Mouse (Mus musculus) G1E (cell line): Measurements from ENCODE around the gene Erbb4.

Experiments
- CTCF ChIP-seq: IDR thresholded peaks from 2 replicates; pipeline ENCODE4 v1.5.1; 2012; ENCODE audit warnings: low read depth, low read length, inconsistent platforms, mixed read lengths
- GATA1 ChIP-seq: IDR thresholded peaks from 2 replicates; pipeline ENCODE4 v1.6.1; 2012; ENCODE audit warnings: borderline replicate concordance, low read length, inconsistent platforms, mixed read lengths

DNA sequence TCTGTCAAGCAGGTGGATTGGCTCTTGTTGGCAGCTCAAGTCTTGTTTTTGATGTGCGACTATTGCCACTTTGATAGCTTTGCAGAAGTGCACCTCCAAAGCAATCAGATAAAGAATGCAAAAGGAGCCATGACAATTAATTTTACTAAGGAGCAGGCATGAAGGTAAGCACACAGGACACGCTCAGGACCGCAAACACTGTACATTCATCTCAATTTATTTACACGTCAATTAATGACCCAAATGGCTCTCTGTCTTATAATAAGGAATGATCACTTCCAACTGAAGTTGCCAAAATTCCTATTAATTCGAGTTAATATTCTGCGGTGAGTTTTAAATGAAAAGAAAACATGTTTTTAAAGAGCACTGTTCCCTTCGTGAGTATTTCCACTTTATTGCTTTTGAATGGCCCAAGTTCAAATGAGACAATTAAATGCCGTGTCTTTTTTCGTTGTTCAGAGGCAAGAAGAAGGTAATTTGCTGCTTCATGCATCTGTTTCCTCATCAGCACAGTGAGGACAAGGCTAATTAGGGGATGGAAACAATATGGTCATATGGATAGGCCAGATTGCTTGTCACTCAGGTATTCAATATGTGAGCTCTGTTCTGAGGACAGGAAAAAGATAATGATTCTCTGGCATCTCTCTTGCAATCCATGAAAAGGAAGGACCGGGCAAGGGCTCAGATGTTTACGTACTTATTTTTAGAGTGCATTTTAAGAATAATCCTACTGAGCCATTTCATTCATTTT, 61.5 kb downstream of the Erbb4 start:
- no peak for TF ChIP-seq CTCF
- TF ChIP-seq GATA1 = no peak
